Mouse (Mus musculus) midbrain, embryonic 13.5 days (tissue): ENCODE results near the gene Gnai2. TPM values are rescaled to one million over a fixed set of nuclear protein-coding genes. Genes with fewer than 3 reads are reported as not detected.

Source experiments
- ATAC-seq: fragments of 200-750 bp; cut with Nextera tagmentation; 2 replicates; pipeline ENCODE4 v1.8.0; 2017; ENCODE audit warnings: mild to moderate bottlenecking, moderate TSS enrichment, moderate library complexity
- H3K27ac ChIP-seq: fragments of 300-500 bp; sonication (generic); 2 replicates; pipeline ENCODE4 v1.5.1; 2015; ENCODE audit warnings: inconsistent platforms, mild to moderate bottlenecking, moderate library complexity
- H3K27me3 ChIP-seq: fragments of 300-500 bp; sonication (generic); 2 replicates; pipeline ENCODE4 v1.6.1; 2015; ENCODE audit warnings: mild to moderate bottlenecking, inconsistent platforms
- H3K36me3 ChIP-seq: fragments of 300-500 bp; sonication (generic); 2 replicates; pipeline ENCODE4 v1.6.1; 2015; ENCODE audit warnings: mild to moderate bottlenecking, inconsistent platforms
- H3K4me1 ChIP-seq: fragments of 300-500 bp; sonication (generic); replicated peaks from 2 replicates; pipeline ENCODE4 v1.6.1; 2015; ENCODE audit warnings: inconsistent platforms
- H3K4me2 ChIP-seq: fragments of 300-500 bp; sonication (generic); replicated peaks from 2 replicates; pipeline ENCODE4 v1.6.1; 2015; ENCODE audit warnings: moderate library complexity, mild to moderate bottlenecking, inconsistent platforms
- H3K4me3 ChIP-seq: fragments of 300-500 bp; sonication (generic); replicated peaks from 2 replicates; pipeline ENCODE4 v1.5.1; 2015; ENCODE audit warnings: mild to moderate bottlenecking, inconsistent platforms
- H3K9ac ChIP-seq: fragments of 300-500 bp; sonication (generic); replicated peaks from 2 replicates; pipeline ENCODE4 v1.6.1; 2015; ENCODE audit warnings: mild to moderate bottlenecking, inconsistent platforms
- H3K9me3 ChIP-seq: fragments of 300-500 bp; sonication (generic); 2 replicates; pipeline ENCODE4 v1.6.1; 2016; ENCODE audit warnings: mild to moderate bottlenecking, inconsistent platforms
- WGBS: fragments of 180-500 bp; shearing (Covaris S2); methylation state at CpG from one replicate; pipeline ENCODE4 v1.1.7; 2015; 5-methylcytosine and 5-hydroxymethylcytosine counted together
- polyA plus RNA-seq: library from polyadenylated mRNA; unstranded; fragments of >200 nt; fragmentation: Nextera tagmentation; extraction: Ambion mirVana; gene quantifications from 2 replicates; pipeline ENCODE4 v1.2.1, GENCODE M21; 2015

The Gnai2 gene
- polyA plus RNA-seq, 1 experiment from 2014 or later: 416 TPM

GRCm38 (mm10) chr9:107627387-107628255 lies 7.5 kb downstream of the Gnai2 start:
- Histone ChIP-seq H3K27ac (peak overlapping the region; percentile 98), H3K36me3 (peaks cover 24% of the 10 kb centered on the region), H3K4me1 (peaks cover 87% of the 10 kb centered on the region), H3K9ac (peak overlapping the region; percentile 71), H3K4me2 (peak overlapping the region; percentile 90), H3K9me3 (no peaks in the 10 kb centered on the region), H3K4me3 (peak overlapping the region; percentile 9; the same call in 1 of the 2 replicates), H3K27me3 (no peaks in the 10 kb centered on the region)
- 11% methylated on average over 20 of the region's 20 CpGs for WGBS
- no peak for ATAC-seq

GRCm38 (mm10) chr9:107626844-107627277 lies 8.3 kb downstream of the Gnai2 start:
- peak; percentile 76 for ATAC-seq
- H3K36me3 ChIP-seq: peaks cover 31% of the 10 kb centered on the region

GRCm38 (mm10) chr9:107626158-107626843 lies 8.9 kb downstream of the Gnai2 start:
- H3K9ac ChIP-seq: peak overlapping the region; percentile 71
- no peaks in the 10 kb centered on the region for H3K27me3 ChIP-seq
- H3K4me2 ChIP-seq: peak overlapping the region; percentile 90
- WGBS: 24% methylated on average over 15 of the region's 15 CpGs
- H3K36me3 ChIP-seq: peaks cover 31% of the 10 kb centered on the region
- peak overlapping the region; percentile 98 for H3K27ac ChIP-seq
- peak; percentile 62 for ATAC-seq
- peaks cover 74% of the 10 kb centered on the region for H3K4me1 ChIP-seq
- H3K9me3 ChIP-seq: no peaks in the 10 kb centered on the region
- peak overlapping the region; percentile 26 for H3K4me3 ChIP-seq

More at GRCm38 (mm10) chr9:107626844-107627277, 8.3 kb downstream of the Gnai2 start:
- 0% methylated on average over 2 of the region's 2 CpGs for WGBS
- peak overlapping the region; percentile 26 for H3K4me3 ChIP-seq
- H3K4me1 ChIP-seq: peaks cover 80% of the 10 kb centered on the region
- H3K27me3 ChIP-seq: no peaks in the 10 kb centered on the region
- peak overlapping the region; percentile 98 for H3K27ac ChIP-seq
- no peaks in the 10 kb centered on the region for H3K9me3 ChIP-seq
- peak overlapping the region; percentile 71 for H3K9ac ChIP-seq
- peak overlapping the region; percentile 90 for H3K4me2 ChIP-seq

GRCm38 (mm10) chr9:107625351-107626128 lies 9.6 kb downstream of the Gnai2 start:
- 84% methylated on average over 12 of the region's 12 CpGs for WGBS
- no peak overlapping the region for H3K4me2 ChIP-seq
- peak overlapping the region; percentile 71; the same call in 1 of the 2 replicates for H3K9ac ChIP-seq
- H3K27me3 ChIP-seq: no peaks in the 10 kb centered on the region
- H3K4me3 ChIP-seq: no peak overlapping the region
- no peak for ATAC-seq
- H3K36me3 ChIP-seq: peaks cover 33% of the 10 kb centered on the region
- peaks cover 66% of the 10 kb centered on the region for H3K4me1 ChIP-seq
- peak overlapping the region; percentile 98 for H3K27ac ChIP-seq
- no peaks in the 10 kb centered on the region for H3K9me3 ChIP-seq

GRCm38 (mm10) chr9:107624951-107625350 lies 10.2 kb downstream of the Gnai2 start:
- Histone ChIP-seq H3K27me3 (no peaks in the 10 kb centered on the region), H3K4me1 (peaks cover 60% of the 10 kb centered on the region), H3K4me2 (no peak overlapping the region), H3K4me3 (no peak overlapping the region), H3K36me3 (peaks cover 39% of the 10 kb centered on the region), H3K9me3 (no peaks in the 10 kb centered on the region), H3K27ac (peak overlapping the region; percentile 61), H3K9ac (peak overlapping the region; percentile 36; the same call in 1 of the 2 replicates)
- 74% methylated on average over 3 of the region's 3 CpGs for WGBS
- no peak for ATAC-seq

- H3K4me3 ChIP-seq: no peak overlapping the region
- no peak overlapping the region for H3K4me2 ChIP-seq
- WGBS: 75% methylated on average over 5 of the region's 5 CpGs
- ATAC-seq: no peak
- peaks cover 60% of the 10 kb centered on the region for H3K4me1 ChIP-seq
- H3K36me3 ChIP-seq: peaks cover 43% of the 10 kb centered on the region
- H3K27ac ChIP-seq: peak overlapping the region; percentile 61
- no peaks in the 10 kb centered on the region for H3K9me3 ChIP-seq
- H3K27me3 ChIP-seq: no peaks in the 10 kb centered on the region
- H3K9ac ChIP-seq: peak overlapping the region; percentile 36
Observed at GRCm38 (mm10) chr9:107624539-107624938, 10.6 kb downstream of the Gnai2 start.

- H3K27ac ChIP-seq: no peak overlapping the region
- H3K4me2 ChIP-seq: no peak overlapping the region
- no peaks in the 10 kb centered on the region for H3K27me3 ChIP-seq
- H3K36me3 ChIP-seq: peaks cover 79% of the 10 kb centered on the region
- no peak overlapping the region for H3K4me3 ChIP-seq
- no peaks in the 10 kb centered on the region for H3K9me3 ChIP-seq
- H3K4me1 ChIP-seq: peaks cover 38% of the 10 kb centered on the region
- H3K9ac ChIP-seq: no peak overlapping the region
- no peak for ATAC-seq
Observed at GRCm38 (mm10) chr9:107620954-107621353, 14.2 kb downstream of the Gnai2 start.

GRCm38 (mm10) chr9:107619546-107619879 lies 15.7 kb downstream of the Gnai2 start:
- Histone ChIP-seq H3K9ac (no peak overlapping the region), H3K4me2 (no peak overlapping the region), H3K4me3 (no peak overlapping the region), H3K27me3 (no peaks in the 10 kb centered on the region), H3K27ac (peak overlapping the region; percentile 32; the same call in 1 of the 2 replicates), H3K9me3 (no peaks in the 10 kb centered on the region), H3K36me3 (peaks cover 82% of the 10 kb centered on the region), H3K4me1 (peaks cover 32% of the 10 kb centered on the region)
- ATAC-seq: no peak
- 85% methylated on average over 13 of the region's 13 CpGs for WGBS

GRCm38 (mm10) chr9:107618778-107619545 lies 16.2 kb downstream of the Gnai2 start:
- peaks cover 27% of the 10 kb centered on the region for H3K4me1 ChIP-seq
- H3K4me3 ChIP-seq: no peak overlapping the region
- no peaks in the 10 kb centered on the region for H3K9me3 ChIP-seq
- H3K27me3 ChIP-seq: no peaks in the 10 kb centered on the region
- no peak overlapping the region for H3K9ac ChIP-seq
- no peak overlapping the region for H3K4me2 ChIP-seq
- H3K36me3 ChIP-seq: peaks cover 82% of the 10 kb centered on the region
- peak overlapping the region; percentile 32; the same call in 1 of the 2 replicates for H3K27ac ChIP-seq
- ATAC-seq: no peak
- WGBS: 70% methylated on average over 13 of the region's 13 CpGs

GRCm38 (mm10) chr9:107618098-107618497 lies 17.1 kb downstream of the Gnai2 start:
- no peak for ATAC-seq
- Histone ChIP-seq H3K36me3 (peaks cover 84% of the 10 kb centered on the region), H3K4me3 (no peak overlapping the region), H3K27ac (peak overlapping the region; percentile 32; the same call in 1 of the 2 replicates), H3K4me1 (peaks cover 29% of the 10 kb centered on the region), H3K27me3 (no peaks in the 10 kb centered on the region), H3K4me2 (no peak overlapping the region), H3K9me3 (no peaks in the 10 kb centered on the region), H3K9ac (no peak overlapping the region)
- 89% methylated on average over 6 of the region's 6 CpGs for WGBS

- Histone ChIP-seq H3K36me3 (peaks cover 77% of the 10 kb centered on the region), H3K9me3 (no peaks in the 10 kb centered on the region), H3K4me2 (no peak overlapping the region), H3K27ac (no peak overlapping the region), H3K9ac (no peak overlapping the region), H3K4me3 (no peak overlapping the region), H3K4me1 (peaks cover 33% of the 10 kb centered on the region), H3K27me3 (no peaks in the 10 kb centered on the region)
- no peak for ATAC-seq
- WGBS: 90% methylated on average over 2 of the region's 2 CpGs
Observed at GRCm38 (mm10) chr9:107617461-107617860, 17.7 kb downstream of the Gnai2 start.
